Mouse (Mus musculus) cerebellum, postnatal 4 days (tissue): ENCODE results near the gene Fchsd2.

Source experiments
- DNase-seq, 2 experiments: peaks; one replicate each; pipeline ENCODE4 v3.0.0; 2022; ENCODE audit warnings: low spot score in 2 of 2, mixed read lengths in 1 of 2

The Fchsd2 gene

GRCm38 (mm10) chr7:101092618-101093017 is at the start of gene Fchsd2:
Fchsd2 (plus strand) TSS chr7:101092863.
- DNase-seq: no peak

GRCm38 (mm10) chr7:101043846-101044541 is 48.7 kb upstream of the Fchsd2 start:
- no peak for DNase-seq

DNA sequence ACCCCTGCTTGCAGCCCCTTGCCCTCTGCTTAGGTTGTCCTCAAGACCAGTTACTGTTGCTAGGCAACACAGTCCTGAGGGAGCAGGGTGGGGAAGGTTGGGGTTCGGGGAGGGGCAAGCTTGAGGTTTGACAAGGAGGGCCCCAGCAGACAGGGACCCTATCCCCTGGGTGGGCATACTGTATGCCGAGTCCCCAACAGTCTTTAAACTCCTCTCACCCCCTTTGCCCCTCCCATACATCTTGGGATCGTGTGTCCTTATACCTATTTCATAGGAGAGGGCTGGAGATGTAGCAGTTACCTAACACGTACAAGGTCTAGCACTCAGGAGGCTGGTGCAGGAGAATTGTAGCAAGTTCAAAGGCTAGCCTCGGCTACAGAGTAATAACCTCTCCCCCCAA is 44.4 kb upstream of the Fchsd2 start:
- DNase-seq: no peak

DNA sequence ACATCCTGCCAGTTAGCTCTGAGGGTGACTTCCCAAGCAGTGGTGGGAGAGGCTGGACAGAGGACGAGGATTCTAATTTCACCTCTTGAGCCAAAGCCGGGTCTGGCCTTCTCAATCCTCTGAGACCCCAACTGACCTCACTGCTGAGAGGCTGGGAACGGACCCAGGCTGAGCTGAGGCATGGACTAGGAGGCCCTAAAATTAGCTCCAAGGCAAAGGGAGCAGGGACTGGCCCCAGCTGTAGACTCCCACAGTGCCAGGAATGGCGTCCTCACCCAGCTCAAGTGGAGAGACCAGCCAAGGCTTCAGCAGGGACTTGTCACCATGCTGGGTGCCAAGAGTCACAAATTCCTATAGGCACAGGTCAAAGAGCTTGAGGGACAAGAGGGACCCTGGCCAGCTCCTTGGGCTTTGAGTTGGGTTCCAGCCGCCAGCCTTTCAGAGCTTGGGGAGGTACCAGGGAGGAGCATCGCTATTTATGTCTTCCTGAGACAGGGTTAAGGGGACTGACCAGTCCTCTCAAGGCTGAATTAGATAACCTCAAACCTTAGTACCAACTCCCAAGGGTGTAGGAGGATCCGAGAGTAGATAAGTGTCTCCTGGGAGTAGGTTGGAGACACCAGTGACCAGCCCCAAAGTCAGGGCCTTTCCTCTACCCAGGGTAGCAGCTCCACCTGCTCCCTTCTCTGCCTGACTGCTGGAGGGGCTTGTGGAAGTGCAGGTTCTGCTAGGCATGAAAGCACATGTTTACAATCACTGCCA is 43.2 kb upstream of the Fchsd2 start:
- no peak for DNase-seq

GRCm38 (mm10) chr7:101050724-101051550 is 41.7 kb upstream of the Fchsd2 start:
- no peak for DNase-seq

- peak in 1 of 2 experiments; percentile 54 for DNase-seq
Observed at GRCm38 (mm10) chr7:101051551-101052221, 41.0 kb upstream of the Fchsd2 start.

GRCm38 (mm10) chr7:101053136-101053535 is 39.5 kb upstream of the Fchsd2 start:
- DNase-seq: no peak

GRCm38 (mm10) chr7:101057309-101057708 is 35.4 kb upstream of the Fchsd2 start:
- no peak for DNase-seq

GRCm38 (mm10) chr7:101059188-101059587 is 33.5 kb upstream of the Fchsd2 start:
- no peak for DNase-seq

DNA sequence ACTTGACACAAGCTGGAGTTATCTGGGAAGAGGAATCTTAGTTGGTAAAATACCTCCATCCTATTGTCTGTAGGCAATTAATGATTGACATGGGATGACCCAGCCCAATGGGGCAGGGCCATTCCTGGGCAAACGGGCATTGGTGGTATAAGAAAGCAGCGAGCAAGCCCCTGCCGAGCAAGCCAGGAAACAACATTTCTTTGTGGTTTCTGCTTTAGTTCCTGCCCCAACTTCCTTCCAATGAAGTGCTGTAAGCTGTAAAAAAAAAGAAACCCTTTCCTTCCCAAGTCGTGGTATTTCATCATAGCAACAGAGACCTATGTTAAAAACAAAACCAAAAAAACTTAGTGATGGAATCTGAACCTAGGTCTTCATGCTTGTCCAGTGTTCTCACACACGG is 32.2 kb upstream of the Fchsd2 start:
- no peak for DNase-seq

DNA sequence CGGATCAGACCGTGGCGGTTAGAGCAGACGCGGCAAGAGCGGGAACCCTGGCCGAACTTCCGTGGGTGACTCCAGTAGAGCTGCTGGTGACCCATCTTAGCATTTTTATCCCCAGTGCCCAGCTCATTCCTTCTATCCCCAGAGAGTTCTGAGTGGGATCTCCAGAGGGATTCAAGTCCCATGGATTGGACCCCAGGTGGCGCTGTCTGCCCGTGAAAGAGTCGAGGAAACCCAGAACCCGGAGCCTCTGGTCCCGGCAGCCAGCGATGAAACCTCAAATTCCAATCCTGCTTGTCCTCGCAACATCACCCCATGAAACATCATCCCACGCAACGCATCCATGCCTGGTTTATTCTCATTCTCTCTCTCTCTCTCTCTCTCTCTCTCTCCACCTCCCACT is 31.3 kb upstream of the Fchsd2 start:
- DNase-seq: peak; percentile 82 to 88

GRCm38 (mm10) chr7:101062246-101062645 is 30.4 kb upstream of the Fchsd2 start:
- no peak for DNase-seq

DNA sequence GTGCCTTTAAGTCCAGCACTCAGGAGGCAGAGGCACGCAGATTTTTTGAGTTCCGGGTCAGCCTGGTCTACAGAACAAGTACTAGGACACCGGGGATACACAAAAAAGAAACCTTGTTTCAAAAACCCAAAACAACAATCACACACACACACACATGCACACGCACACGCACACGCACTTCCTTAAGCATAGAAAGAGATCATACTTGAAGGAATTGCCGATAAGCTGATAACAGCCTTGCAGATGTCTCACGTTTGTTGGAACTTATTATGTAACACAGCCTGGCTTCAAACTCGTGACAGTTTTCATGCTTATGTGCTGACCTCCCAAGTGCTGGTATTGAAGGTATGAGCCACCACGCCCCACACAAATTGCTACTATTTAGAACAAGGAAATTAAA is 29.1 kb upstream of the Fchsd2 start:
- DNase-seq: no peak

- DNase-seq: no peak
Observed at GRCm38 (mm10) chr7:101064697-101065688, 27.7 kb upstream of the Fchsd2 start.

DNA sequence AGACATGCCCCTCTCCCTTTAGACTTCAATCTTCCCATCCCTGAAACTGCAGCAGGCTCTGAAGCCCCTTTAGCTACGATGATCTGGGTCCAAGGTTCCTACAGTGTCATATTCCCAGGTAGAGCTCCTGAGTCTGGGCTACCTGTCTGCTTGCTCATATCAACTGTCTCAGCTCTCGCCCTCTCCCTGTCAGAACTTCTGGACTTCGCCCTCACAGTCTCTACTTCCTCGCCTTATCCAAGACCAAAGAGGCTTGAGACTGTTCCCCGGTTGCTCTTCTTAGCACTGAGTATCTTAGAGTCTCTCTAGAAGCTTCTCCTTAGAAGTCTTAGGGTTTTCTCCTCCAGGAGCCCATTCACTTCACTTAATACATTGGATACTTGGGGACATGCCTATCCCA is 26.7 kb upstream of the Fchsd2 start:
- DNase-seq: no peak

DNA sequence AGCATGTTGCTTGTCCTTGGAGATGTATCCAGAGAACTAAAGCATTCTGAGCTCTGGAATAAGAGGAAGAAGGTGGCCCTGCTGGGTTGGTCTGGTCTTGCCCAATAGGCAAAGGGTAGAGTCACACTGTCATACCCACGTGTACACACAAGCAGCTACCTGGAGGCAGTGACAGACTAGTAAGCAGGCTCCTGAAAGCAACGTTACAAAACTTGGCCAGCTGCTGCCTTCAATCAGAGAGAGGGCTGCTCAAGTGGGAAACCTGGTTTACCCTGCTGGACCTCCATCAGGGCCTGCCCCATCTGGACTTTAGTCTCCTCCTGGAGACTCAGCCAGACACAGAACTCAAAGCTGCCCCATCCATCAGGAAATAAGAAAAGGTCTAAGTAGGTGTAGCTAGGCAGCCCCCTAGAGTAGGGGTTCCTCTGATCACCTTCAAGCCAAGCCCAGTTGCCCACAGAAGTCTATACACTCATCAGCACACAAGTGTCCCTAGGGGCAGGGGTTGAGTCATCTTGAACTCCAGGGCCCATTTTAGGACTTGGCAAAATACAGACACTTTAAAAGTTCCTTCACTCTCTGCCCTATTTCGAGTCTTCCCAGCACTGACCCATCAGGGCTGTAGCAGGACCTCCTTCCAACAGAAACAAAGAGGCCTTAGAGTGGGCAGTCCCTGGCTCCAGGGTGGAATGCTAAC is 25.9 kb upstream of the Fchsd2 start:
- no peak for DNase-seq

- DNase-seq: no peak
Observed at GRCm38 (mm10) chr7:101067521-101067920, 25.1 kb upstream of the Fchsd2 start.

DNA sequence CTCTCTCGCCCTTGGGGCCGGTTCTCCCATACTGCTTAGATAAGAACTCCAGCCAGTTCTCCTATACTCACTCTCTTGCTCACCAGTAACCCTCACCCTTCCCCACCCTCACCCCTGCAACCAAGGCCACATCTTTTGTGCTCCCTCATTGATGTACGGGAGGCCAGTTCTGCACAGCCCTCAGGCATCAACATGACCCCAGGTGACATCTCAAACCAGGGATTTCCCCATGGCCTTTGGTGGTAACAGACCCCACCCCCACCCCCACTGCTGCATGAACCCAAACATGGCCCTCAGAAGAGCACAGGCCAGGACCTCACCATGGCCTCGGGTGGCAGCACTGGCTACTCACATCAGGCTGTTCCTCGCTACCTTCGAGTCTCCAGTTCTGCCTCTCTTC is 23.4 kb upstream of the Fchsd2 start:
- no peak for DNase-seq

DNA sequence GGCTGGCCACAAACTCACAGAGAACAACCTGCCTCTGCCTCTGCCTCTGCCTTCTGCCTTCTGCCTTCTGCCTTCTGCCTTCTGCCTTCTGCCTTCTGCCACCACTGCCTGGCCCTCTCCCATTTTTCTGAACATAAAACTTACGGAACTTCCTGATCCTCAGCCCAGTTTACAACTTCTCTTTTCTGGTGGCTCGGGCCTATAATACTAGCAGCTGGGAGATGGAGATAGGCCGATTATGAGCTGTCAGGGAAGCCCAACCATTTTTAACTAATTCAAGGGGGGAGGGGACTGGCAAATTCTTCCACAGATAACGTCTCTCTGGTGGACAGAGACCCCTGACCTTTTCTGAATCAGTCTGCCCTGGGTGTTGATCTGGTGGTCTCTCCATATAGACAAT is 22.3 kb upstream of the Fchsd2 start:
- no peak for DNase-seq

DNA sequence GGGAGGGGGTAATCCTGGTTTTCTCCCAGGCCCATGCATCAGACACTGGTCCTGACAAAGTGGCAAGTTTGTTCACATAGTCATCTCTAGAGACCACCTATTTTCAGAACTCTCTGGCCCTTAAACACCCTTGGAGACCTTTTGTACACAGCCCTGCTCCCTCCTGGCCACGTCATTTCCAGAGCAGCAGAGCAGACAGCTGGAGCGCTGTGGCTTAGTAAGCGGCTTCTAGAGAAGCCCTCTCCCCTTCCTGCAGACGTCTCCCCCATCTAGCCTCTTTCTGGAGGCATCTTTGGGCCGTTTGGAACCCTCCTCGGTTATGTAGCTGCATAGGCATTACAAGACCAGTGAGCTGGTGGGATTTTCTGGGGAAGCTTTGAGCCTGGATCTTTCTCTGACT is 21.6 kb upstream of the Fchsd2 start:
- DNase-seq: no peak
